Mouse (Mus musculus) erythroblast, embryonic 14.5 days (primary cell): Measurements from ENCODE around the gene Gimap5. TPM values are rescaled to one million over a fixed set of nuclear protein-coding genes. Genes with fewer than 3 reads are reported as not detected.

Experiments
- H3K27me3 ChIP-seq: 2 replicates; pipeline ENCODE4 v1.6.1; 2012; ENCODE audit warnings: inconsistent platforms; ENCODE audit not compliant: control insufficient read depth
- H3K36me3 ChIP-seq: 2 replicates; pipeline ENCODE4 v1.6.1; 2012; ENCODE audit warnings: mild to moderate bottlenecking, inconsistent platforms; ENCODE audit not compliant: control insufficient read depth
- H3K4me1 ChIP-seq: 2 replicates; pipeline ENCODE4 v1.6.1; 2012; ENCODE audit warnings: inconsistent platforms; ENCODE audit not compliant: control insufficient read depth
- H3K4me3 ChIP-seq: replicated peaks from 2 replicates; pipeline ENCODE3; 2012; ENCODE audit warnings: moderate library complexity, mild to moderate bottlenecking, inconsistent platforms
- H3K9me3 ChIP-seq: 2 replicates; pipeline ENCODE4 v1.6.1; 2012; ENCODE audit warnings: low read length, inconsistent platforms, mixed read lengths; ENCODE audit not compliant: control insufficient read depth
- GATA1 ChIP-seq: IDR thresholded peaks from 2 replicates; pipeline ENCODE4 v1.6.1; 2012; ENCODE audit warnings: low read length, inconsistent platforms, mixed read lengths
- TAL1 ChIP-seq: IDR thresholded peaks from 3 replicates; pipeline ENCODE4 v1.6.1; 2012; ENCODE audit warnings: low read length, inconsistent platforms, mixed read lengths
- polyA plus RNA-seq: library from polyadenylated mRNA; stranded (reverse); fragments of >175 nt; gene quantifications from 2 replicates; pipeline ENCODE4 v1.2.3, GENCODE M21; 2012

Gimap5 gene
- polyA plus RNA-seq, 1 experiment: 0.04 TPM

- no peak for TF ChIP-seq TAL1
- H3K9me3 ChIP-seq: no peaks in the 10 kb centered on the region
Measured at GRCm38 (mm10) chr6:48785601-48786000, 39.6 kb downstream of the Gimap5 start.

GRCm38 (mm10) chr6:48787867-48788266 is 41.9 kb downstream of the Gimap5 start:
- no peaks in the 10 kb centered on the region for H3K36me3 ChIP-seq
- H3K9me3 ChIP-seq: no peaks in the 10 kb centered on the region
- no peak overlapping the region for H3K4me3 ChIP-seq
- H3K27me3 ChIP-seq: no peaks in the 10 kb centered on the region
- no peaks in the 10 kb centered on the region for H3K4me1 ChIP-seq
- no peak for TF ChIP-seq TAL1
- no peak for TF ChIP-seq GATA1

More at GRCm38 (mm10) chr6:48785601-48786000, 39.6 kb downstream of the Gimap5 start:
- H3K4me1 ChIP-seq: no peaks in the 10 kb centered on the region
- H3K4me3 ChIP-seq: no peak overlapping the region
- no peaks in the 10 kb centered on the region for H3K36me3 ChIP-seq
- H3K27me3 ChIP-seq: no peaks in the 10 kb centered on the region

- TF ChIP-seq GATA1: no peak
- TF ChIP-seq TAL1: no peak
- Histone ChIP-seq H3K4me1 (no peaks in the 10 kb centered on the region), H3K27me3 (no peaks in the 10 kb centered on the region), H3K36me3 (no peaks in the 10 kb centered on the region), H3K9me3 (peaks cover 5% of the 10 kb centered on the region), H3K4me3 (no peak overlapping the region)
Measured at GRCm38 (mm10) chr6:48801897-48802296, 55.9 kb downstream of the Gimap5 start.

GRCm38 (mm10) chr6:48803406-48804051 is 57.5 kb downstream of the Gimap5 start:
- TF ChIP-seq TAL1 (no peak), GATA1 (no peak)
- no peaks in the 10 kb centered on the region for H3K4me1 ChIP-seq
- H3K27me3 ChIP-seq: no peaks in the 10 kb centered on the region
- H3K36me3 ChIP-seq: no peaks in the 10 kb centered on the region
- peaks cover 5% of the 10 kb centered on the region for H3K9me3 ChIP-seq
- H3K4me3 ChIP-seq: no peak overlapping the region

Other genes starting within 250 kb of the Gimap5 start
- gene Atp6v0e2, start 208.6 kb upstream of the Gimap5 start, polyA plus RNA-seq: 0.06 TPM in 1 of 2 replicates, not detected in the other
- 0.05 and 0.27 TPM in 2 replicates for gene Lrrc61, start 191.4 kb upstream of the Gimap5 start, polyA plus RNA-seq
- gene Rarres2, start 173.4 kb upstream of the Gimap5 start, polyA plus RNA-seq: 0.07 TPM in 1 of 2 replicates, not detected in the other
- gene Gm45021, start 156.6 kb upstream of the Gimap5 start, polyA plus RNA-seq: not detected in 2 replicates
- gene Repin1, start 152.3 kb upstream of the Gimap5 start, polyA plus RNA-seq: 0.06 and 0.15 TPM in 2 replicates
- not detected in 2 replicates for gene Gm44965, start 152.3 kb upstream of the Gimap5 start, polyA plus RNA-seq
- 0.03 TPM in 2 replicates for gene Zfp775, start 144.1 kb upstream of the Gimap5 start, polyA plus RNA-seq
- gene AI854703, start 119.4 kb upstream of the Gimap5 start, polyA plus RNA-seq: 0.02 TPM in 1 of 2 replicates, not detected in the other
- not detected in 2 replicates for gene Gimap8, start 99.0 kb upstream of the Gimap5 start, polyA plus RNA-seq
- gene Gimap9, start 70.1 kb upstream of the Gimap5 start, polyA plus RNA-seq: 0.05 TPM in 1 of 2 replicates, not detected in the other
- not detected in 2 replicates for gene Gimap4, start 61.6 kb upstream of the Gimap5 start, polyA plus RNA-seq
- not detected in 2 replicates for gene Gimap6, start 38.0 kb upstream of the Gimap5 start, polyA plus RNA-seq
- not detected in 2 replicates for gene Gm28053, start 27.6 kb upstream of the Gimap5 start, polyA plus RNA-seq
- gene Gimap7, start 27.6 kb upstream of the Gimap5 start, polyA plus RNA-seq: not detected in 2 replicates
- gene Gimap1, start 7.1 kb upstream of the Gimap5 start, polyA plus RNA-seq: 0.02 and 0.03 TPM in 2 replicates
- gene Gimap3, start 24.7 kb downstream of the Gimap5 start, polyA plus RNA-seq: 0.02 TPM in 1 of 2 replicates, not detected in the other
- gene Tmem176a, start 94.7 kb downstream of the Gimap5 start, polyA plus RNA-seq: 0.32 and 0.81 TPM in 2 replicates
- gene Tmem176b, start 95.3 kb downstream of the Gimap5 start, polyA plus RNA-seq: 0.10 and 0.18 TPM in 2 replicates
- gene Aoc1, start 126.7 kb downstream of the Gimap5 start, polyA plus RNA-seq: not detected in 2 replicates
- gene 1600015I10Rik, start 183.7 kb downstream of the Gimap5 start, polyA plus RNA-seq: not detected in 2 replicates
- 0.04 TPM in 1 of 2 replicates, not detected in the other for gene Doxl2, start 228.8 kb downstream of the Gimap5 start, polyA plus RNA-seq
- gene Svs1, start 240.7 kb downstream of the Gimap5 start, polyA plus RNA-seq: not detected in 2 replicates